Comparison of ENCODE assay signal across 9 mouse cellular contexts in genomic region chr9:39603999-39604453, GRCm38 (mm10). TPM values are rescaled to one million over a fixed set of nuclear protein-coding genes. Genes with fewer than 3 reads are reported as not detected.
DNase-seq lines count a peak whose midpoint lies in the region; ATAC-seq and TF ChIP-seq lines count a peak whose summit lies in the region.
"Had no signal": no experiment of that assay in that cellular context is flagged by ENCODE, and none has a peak within 500 bp of the region (broad histone marks: within the 10 kb centered on the region; RNA-seq: fewer than 3 reads in every experiment).

Gene AW551984, minus strand, starts transcription at chr9:39604403.

- H3K9ac ChIP-seq in lung, embryonic 14.5 days, result peak within 1 kb of the TSS; percentile 34
- H3K9ac ChIP-seq in heart, embryonic 15.5 days, result peak within 1 kb of the TSS; percentile 36
- H3K9ac ChIP-seq in liver, embryonic 12.5 days, result no peak within 1 kb of the TSS

- no peaks in the 10 kb centered on the region for H3K4me1 ChIP-seq in lung, embryonic 14.5 days (ENCODE audit: insufficient read depth)
- H3K4me1 ChIP-seq in heart, embryonic 15.5 days (replicated peaks), result peaks cover 3% of the 10 kb centered on the region; the same call in 1 of the 2 replicates
- no peaks in the 10 kb centered on the region for H3K4me1 ChIP-seq in liver, embryonic 12.5 days
- H3K4me1 ChIP-seq: megakaryocyte, embryonic 14.5 days had no signal

- H3K36me3 ChIP-seq in lung, embryonic 14.5 days (ENCODE audit: insufficient read depth), result no peaks in the 10 kb centered on the region
- H3K36me3 ChIP-seq in heart, embryonic 15.5 days, result no peaks in the 10 kb centered on the region
- no peaks in the 10 kb centered on the region for H3K36me3 ChIP-seq in liver, embryonic 12.5 days

- peak; percentile 79 for ATAC-seq in lung, embryonic 14.5 days (ENCODE audit: insufficient read depth)
- ATAC-seq in heart, embryonic 15.5 days (replicated peaks; ENCODE audit: insufficient number of reproducible peaks, insufficient read depth, low FRiP score, low read depth), result no peak
- no peak for ATAC-seq in liver, embryonic 12.5 days

- H3K4me2 ChIP-seq in lung, embryonic 14.5 days, result peak within 1 kb of the TSS; percentile 74
- H3K4me2 ChIP-seq in heart, embryonic 15.5 days, result peak within 1 kb of the TSS; percentile 70
- peak within 1 kb of the TSS; percentile 50 for H3K4me2 ChIP-seq in liver, embryonic 12.5 days

- no peaks in the 10 kb centered on the region for H3K9me3 ChIP-seq in lung, embryonic 14.5 days (ENCODE audit: low read depth, low read length)
- no peaks in the 10 kb centered on the region for H3K9me3 ChIP-seq in heart, embryonic 15.5 days (replicated peaks)
- H3K9me3 ChIP-seq in liver, embryonic 12.5 days (replicated peaks), result no peaks in the 10 kb centered on the region
- H3K9me3 ChIP-seq: megakaryocyte, embryonic 14.5 days had no signal

- H3K4me3 ChIP-seq in lung, embryonic 14.5 days (ENCODE audit: low read depth, low read length), result peak within 1 kb of the TSS; percentile 37
- H3K4me3 ChIP-seq in heart, embryonic 15.5 days, result peak within 1 kb of the TSS; percentile 53
- H3K4me3 ChIP-seq in liver, embryonic 12.5 days, result peak within 1 kb of the TSS; percentile 32; the same call in 1 of the 2 replicates
- H3K4me3 ChIP-seq: megakaryocyte, embryonic 14.5 days had no signal

- 0% methylated on average over 8 of the region's 8 CpGs for WGBS in lung, embryonic 14.5 days
- WGBS in heart, embryonic 15.5 days, result 2% methylated on average over 8 of the region's 8 CpGs
- 4% methylated on average over 8 of the region's 8 CpGs for WGBS in liver, embryonic 12.5 days (ENCODE audit: insufficient replicate concordance)

- DNase-seq in lung, embryonic 14.5 days, result peak; percentile 51
- no peak for DNase-seq in lung, postnatal 36 days
- peak; percentile 70 for DNase-seq in embryo, embryonic 10.5 days (ENCODE audit: low spot score)
- peak; percentile 5 for DNase-seq in right cerebral cortex, postnatal 4 days
- DNase-seq in lung, postnatal 14 days, result no peak
- DNase-seq in B cell, adult 2 months, result no peak

- no peak for TF ChIP-seq CTCF in lung, embryonic 14.5 days (IDR thresholded peaks at IDR 0.05; ENCODE audit: low read depth)

- H3K27me3 ChIP-seq in lung, embryonic 14.5 days (ENCODE audit: insufficient read depth, low read length), result no peaks in the 10 kb centered on the region
- no peaks in the 10 kb centered on the region for H3K27me3 ChIP-seq in heart, embryonic 15.5 days
- H3K27me3 ChIP-seq in liver, embryonic 12.5 days (replicated peaks), result peaks cover 17% of the 10 kb centered on the region

- peak within 1 kb of the TSS; percentile 18; the same call in 1 of the 2 replicates for H3K27ac ChIP-seq in lung, embryonic 14.5 days (ENCODE audit: low read depth)
- 0 out of 2 replicates have a peak within 1 kb of the TSS, but pooled peaks have one; percentile 9 for H3K27ac ChIP-seq in heart, embryonic 15.5 days
- no peak within 1 kb of the TSS for H3K27ac ChIP-seq in liver, embryonic 12.5 days

RNA-seq across cellular contexts. Expression of gene AW551984, which starts in this region (rescaled TPM):
- polyA plus RNA-seq in lung, embryonic 14.5 days (2014; fragmentation: Nextera tagmentation; extraction: Ambion mirVana), result 10.4 and 11.7 TPM in 2 replicates
- 8.2 and 11.3 TPM in 2 replicates for polyA plus RNA-seq in heart, embryonic 15.5 days (2015; fragmentation: Nextera tagmentation; extraction: Ambion mirVana)
- polyA plus RNA-seq in liver, embryonic 12.5 days (2016; fragmentation: Nextera tagmentation; extraction: Ambion mirVana), result 4.7 and 5.9 TPM in 2 replicates

Comparison
In these comparisons a context has a peak if more than half of its experiments do, and no peak if none do; other contexts are left out.
1. DNase-seq: peak in lung, embryonic 14.5 days (single experiment), embryo, embryonic 10.5 days (single experiment) and right cerebral cortex, postnatal 4 days (single experiment); none in lung, postnatal 36 days (single experiment), lung, postnatal 14 days (single experiment) and B cell, adult 2 months (0 of 2).
2. Peak in every context shown above with its lines, with median percentiles within 50 percentile points of each other: H3K4me2 ChIP-seq and H3K4me3 ChIP-seq.